Mouse (Mus musculus) CH12.LX (cell line): ENCODE data around the gene Tex9. TPM values are rescaled to one million over a fixed set of nuclear protein-coding genes. Genes with fewer than 3 reads are reported as not detected.

Experiments used
- DNase-seq: peaks from one replicate; pipeline ENCODE4 v3.0.0-alpha.2; 2013; ENCODE audit errors: extremely low read depth
- H3K27ac ChIP-seq: 2 replicates; pipeline ENCODE4 v1.5.1; 2012; ENCODE audit warnings: low read depth, mild to moderate bottlenecking, control low read depth, moderate library complexity; ENCODE audit not compliant: insufficient read depth
- H3K27me3 ChIP-seq: replicated peaks from 2 replicates; pipeline ENCODE3; 2012; ENCODE audit warnings: inconsistent platforms
- H3K36me3 ChIP-seq, 2 experiments: replicated peaks in 1 of 2; 2 replicates each; pipeline versions ENCODE3 to v1.6.1; 2012; ENCODE audit warnings: inconsistent platforms in 1 of 2, low read length in 1 of 2, mild to moderate bottlenecking in 1 of 2, mixed read lengths in 1 of 2, moderate library complexity in 1 of 2; ENCODE audit not compliant: control insufficient read depth in 1 of 2, insufficient read depth in 1 of 2
- H3K4me1 ChIP-seq, 2 experiments: 2 replicates each; pipeline ENCODE4 v1.6.1; 2012; ENCODE audit warnings: inconsistent platforms in 1 of 2, moderate library complexity in 1 of 2; ENCODE audit not compliant: insufficient read depth in 2 of 2, control insufficient read depth in 1 of 2
- H3K4me2 ChIP-seq: 2 replicates; pipeline ENCODE4 v1.6.1; 2012; ENCODE audit warnings: low read depth, mild to moderate bottlenecking, control low read depth; ENCODE audit not compliant: poor library complexity, insufficient read depth, severe bottlenecking
- H3K4me3 ChIP-seq, 3 experiments: fragments of 150-350 bp in 1 of 3; sonication (generic) in 1 of 3; replicated peaks in 1 of 3; 2 replicates each; pipeline versions ENCODE3 to v1.5.1; 2011 to 2012; ENCODE audit warnings: low read depth in 2 of 3, low read length in 2 of 3, mild to moderate bottlenecking in 2 of 3, moderate library complexity in 2 of 3, control low read depth in 1 of 3, improper control_type of control experiment in 1 of 3, inconsistent platforms in 1 of 3, mixed read lengths in 1 of 3; ENCODE audit not compliant: poor library complexity in 1 of 3
- H3K79me2 ChIP-seq: replicated peaks from 2 replicates; pipeline ENCODE4 v1.6.1; 2012; ENCODE audit warnings: mild to moderate bottlenecking, moderate library complexity; ENCODE audit not compliant: control insufficient read depth, poor library complexity, insufficient read depth, severe bottlenecking; ENCODE audit errors: extremely low read depth
- H3K9ac ChIP-seq: 2 replicates; pipeline ENCODE4 v1.6.1; 2012; ENCODE audit warnings: low read depth, mild to moderate bottlenecking, control low read depth, moderate library complexity; ENCODE audit not compliant: insufficient read depth
- H3K9me3 ChIP-seq: replicated peaks from 2 replicates; pipeline ENCODE3; 2012; ENCODE audit warnings: low read length, inconsistent platforms, mixed read lengths
- CTCF ChIP-seq, 2 experiments: IDR thresholded peaks in 1 of 2; conservative IDR thresholded peaks in 1 of 2; 2 replicates each; pipeline ENCODE4 v1.5.1; 2011 to 2012; ENCODE audit warnings: low read depth in 2 of 2, low read length in 2 of 2, improper control_type of control experiment in 1 of 2, inconsistent platforms in 1 of 2, mild to moderate bottlenecking in 1 of 2, moderate library complexity in 1 of 2
- E2F4 ChIP-seq: IDR thresholded peaks from 2 replicates; pipeline ENCODE4 v1.6.1; 2011; ENCODE audit warnings: low read depth, low read length, improper control_type of control experiment; ENCODE audit not compliant: insufficient replicate concordance
- ELF1 ChIP-seq: IDR thresholded peaks from 2 replicates; pipeline ENCODE4 v1.6.1; 2014; ENCODE audit warnings: low read depth, mild to moderate bottlenecking, inconsistent platforms, low read length, improper control_type of control experiment
- ETS1 ChIP-seq: conservative IDR thresholded peaks from 2 replicates; pipeline ENCODE4 v1.6.1; 2012; ENCODE audit warnings: low read depth, mild to moderate bottlenecking, inconsistent platforms, low read length, improper control_type of control experiment, moderate library complexity
- IRF4 ChIP-seq: IDR thresholded peaks from 2 replicates; pipeline ENCODE4 v1.6.1; 2014; ENCODE audit warnings: low read depth, mild to moderate bottlenecking, inconsistent platforms, low read length, improper control_type of control experiment
- MAFK ChIP-seq: IDR thresholded peaks from 2 replicates; pipeline ENCODE4 v1.6.1; 2011; ENCODE audit warnings: low read length, improper control_type of control experiment; ENCODE audit not compliant: insufficient replicate concordance
- MAX ChIP-seq: IDR thresholded peaks from 2 replicates; pipeline ENCODE4 v1.6.1; 2011; ENCODE audit warnings: low read length, improper control_type of control experiment
- MYC ChIP-seq: IDR thresholded peaks from 2 replicates; pipeline ENCODE4 v1.6.1; 2011; ENCODE audit warnings: low read depth, mild to moderate bottlenecking, improper control_type of control experiment, low read length
- NRF1 ChIP-seq: IDR thresholded peaks from 2 replicates; pipeline ENCODE4 v1.6.1; 2014; ENCODE audit warnings: low read depth, mild to moderate bottlenecking, inconsistent platforms, low read length, improper control_type of control experiment, moderate library complexity
- PAX5 ChIP-seq: IDR thresholded peaks from 2 replicates; pipeline ENCODE4 v1.6.1; 2012; ENCODE audit warnings: low read length, inconsistent platforms, mixed read lengths
- RAD21 ChIP-seq: IDR thresholded peaks from 2 replicates; pipeline ENCODE4 v1.6.1; 2011; ENCODE audit warnings: low read depth, mild to moderate bottlenecking, low read length, improper control_type of control experiment, moderate library complexity
- SMC3 ChIP-seq: IDR thresholded peaks from 2 replicates; pipeline ENCODE4 v1.6.1; 2011; ENCODE audit warnings: low read depth, low read length, improper control_type of control experiment
- USF1 ChIP-seq: IDR thresholded peaks from 2 replicates; pipeline ENCODE4 v1.6.1; 2014; ENCODE audit warnings: low read depth, mild to moderate bottlenecking, inconsistent platforms, low read length, improper control_type of control experiment
- dilution Hi-C: fragments of 300-500 bp; cut with MboI; formaldehyde crosslinking; loops from 2 replicates; pipeline ENCODE4 v1.14.3; 2020; ENCODE audit warnings: low sequenced_read_pairs; ENCODE audit not compliant: extremely low pct_unique_long_range_greater_than_20kb, extremely low pct_ligation_motif_present
- in situ Hi-C: fragments of 300-500 bp; cut with MboI; formaldehyde crosslinking; loops from 3 replicates; pipeline ENCODE4 v1.14.3; 2019; ENCODE audit warnings: low sequenced_read_pairs, low pct_ligation_motif_present, low pct_unique_long_range_greater_than_20kb, mixed read lengths
- polyA plus RNA-seq: library from polyadenylated mRNA; unstranded; fragments of >175 nt; gene quantifications from 2 replicates; pipeline ENCODE4 v1.2.1, GENCODE M21; 2012; ENCODE audit warnings: low read depth; ENCODE audit not compliant: insufficient read length
- total RNA-seq, 2 experiments: library from RNA; depleted of rRNA; stranded (reverse); fragments of 300-350 nt in 1 of 2; fragments of >200 nt in 1 of 2; gene quantifications; 2 replicates each; pipeline ENCODE4 v1.2.3; 2012 to 2014

Tex9 gene
- total and polyA plus RNA-seq, 3 experiments: 12.1 to 27.4 (median 12.7) TPM

DNA sequence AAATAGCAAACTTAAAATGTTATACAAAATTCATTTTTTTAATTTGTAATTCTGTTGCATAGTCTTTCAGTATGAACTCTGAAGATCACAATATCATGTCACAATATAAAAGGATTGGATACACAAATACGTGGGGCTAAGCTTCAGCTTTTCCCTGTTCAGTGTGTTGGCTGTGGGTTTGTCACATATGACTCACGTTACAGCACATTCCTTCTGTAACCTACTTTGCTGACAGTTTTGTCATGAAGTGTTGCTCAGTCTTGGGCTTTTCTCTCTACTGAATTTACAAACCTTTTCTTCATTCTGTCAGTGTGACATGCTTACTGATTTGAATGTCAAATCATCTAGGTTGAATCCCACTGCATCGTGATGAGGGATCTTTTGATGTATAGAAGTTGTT, 32.3 kb downstream of the Tex9 start:
- no peaks in the 10 kb centered on the region for H3K79me2 ChIP-seq
- dilution Hi-C loops (no loop called here), in situ Hi-C loops (loop anchor here (10.0 kb wide), 1 partner anchor 215 kb away; no protein-coding TSS in a partner anchor)
- no peak overlapping the region for H3K4me3 ChIP-seq
- H3K27me3 ChIP-seq: no peaks in the 10 kb centered on the region
- H3K27ac ChIP-seq: no peak overlapping the region
- DNase-seq: no peak
- peaks cover 0 to 17% of the 10 kb centered on the region in 2 experiments; a peak in 2 of 4 replicates for H3K4me1 ChIP-seq
- H3K9me3 ChIP-seq: no peaks in the 10 kb centered on the region
- TF ChIP-seq ELF1: no peak
- no peak for TF ChIP-seq E2F4
- TF ChIP-seq PAX5: no peak
- TF ChIP-seq MAFK: no peak
- no peak for TF ChIP-seq MYC
- no peak for TF ChIP-seq NRF1
- no peak overlapping the region for H3K9ac ChIP-seq
- peaks cover 36 to 86% of the 10 kb centered on the region in 2 experiments for H3K36me3 ChIP-seq
- H3K4me2 ChIP-seq: no peak overlapping the region

DNA sequence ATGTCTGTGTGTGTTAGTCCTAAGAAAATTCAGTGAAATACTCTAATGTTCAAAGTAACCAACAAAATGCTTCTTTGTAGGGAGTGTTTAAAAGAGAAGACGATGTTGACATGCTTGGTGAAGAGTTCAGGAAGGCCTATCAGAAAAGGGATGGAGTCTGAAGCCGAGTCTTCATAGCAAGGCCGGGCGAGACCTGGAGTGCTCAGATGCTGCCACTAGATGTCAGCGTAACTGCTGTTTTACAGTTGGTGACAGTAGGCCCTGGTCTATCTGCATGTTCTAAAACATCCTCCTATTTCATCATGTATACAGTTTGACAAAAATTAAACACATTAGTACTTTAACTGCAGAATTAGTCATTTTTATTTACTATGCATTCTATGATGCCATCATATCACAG, 33.8 kb downstream of the Tex9 start:
- dilution Hi-C loops: no loop called here
- H3K9ac ChIP-seq: no peak overlapping the region

DNA sequence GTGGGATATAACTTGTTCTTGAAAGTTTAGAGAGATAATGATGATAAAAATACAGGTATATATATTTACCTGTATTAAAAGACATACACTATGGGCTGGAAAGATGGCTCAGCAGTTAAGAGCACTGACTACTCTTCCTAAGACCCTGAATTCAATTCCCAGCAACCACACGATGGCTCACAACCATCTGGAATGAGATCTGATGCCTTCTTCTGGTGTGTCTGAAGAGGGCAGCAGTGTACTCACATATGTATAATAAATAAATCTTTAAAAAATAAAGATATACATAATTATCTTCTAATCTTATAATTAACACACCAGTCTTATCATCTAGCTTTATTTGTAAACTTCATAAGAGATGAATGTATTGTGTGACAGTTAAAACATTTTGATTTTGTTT, 35.6 kb downstream of the Tex9 start:
- no peak overlapping the region for H3K4me2 ChIP-seq
- H3K4me3 ChIP-seq: no peak overlapping the region
- H3K9me3 ChIP-seq: no peaks in the 10 kb centered on the region
- H3K4me1 ChIP-seq: peaks cover 4 to 27% of the 10 kb centered on the region in 2 experiments; a peak in 3 of 4 replicates
- no peak overlapping the region for H3K9ac ChIP-seq
- H3K27me3 ChIP-seq: no peaks in the 10 kb centered on the region
- no peak overlapping the region for H3K27ac ChIP-seq
- TF ChIP-seq USF1 (no peak), CTCF (conservative IDR thresholded peaks at IDR 0.05 in 1 of 2, IDR thresholded peaks at IDR 0.05 in 1 of 2; ENCODE audit: low read depth in 2 of 2, low read length in 2 of 2) (peak in 1 of 2 experiments; percentile 11; a peak in 1 of 4 replicates)
- peaks cover 51 to 89% of the 10 kb centered on the region in 2 experiments for H3K36me3 ChIP-seq
- no peaks in the 10 kb centered on the region for H3K79me2 ChIP-seq
- dilution Hi-C loops (no loop called here), in situ Hi-C loops (no loop called here)
- DNase-seq: no peak

More for the DNA sequence above, 33.8 kb downstream of the Tex9 start:
- Histone ChIP-seq H3K27ac (no peak overlapping the region), H3K4me2 (no peak overlapping the region), H3K4me3 (no peak overlapping the region), H3K4me1 (peaks cover 4 to 22% of the 10 kb centered on the region in 2 experiments; a peak in 3 of 4 replicates), H3K27me3 (no peaks in the 10 kb centered on the region)
- peak; percentile 75 for DNase-seq
- TF ChIP-seq RAD21 (peak; percentile 86), CTCF (conservative IDR thresholded peaks at IDR 0.05 in 1 of 2, IDR thresholded peaks at IDR 0.05 in 1 of 2; ENCODE audit: low read depth in 2 of 2, low read length in 2 of 2) (peak; percentile 61 to 91; a peak in 3 of 4 replicates), IRF4 (0 out of 2 replicates have a peak, but pooled peaks have one; percentile 20), MAX (no peak), SMC3 (peak; percentile 76), ETS1 (no peak), MYC (0 out of 2 replicates have a peak, but pooled peaks have one; percentile 32)
- TF ChIP-seq, all 38 proteins: peak for 5
- no peaks in the 10 kb centered on the region for H3K9me3 ChIP-seq
- H3K36me3 ChIP-seq: peaks cover 45 to 89% of the 10 kb centered on the region in 2 experiments
- no peaks in the 10 kb centered on the region for H3K79me2 ChIP-seq
- in situ Hi-C loops: no loop called here
